Mouse (Mus musculus) adrenal gland, postnatal 25 days (tissue): ENCODE data around the gene Pou3f1. TPM values are rescaled to one million over a fixed set of nuclear protein-coding genes. Genes with fewer than 3 reads are reported as not detected.
A peak's percentile ranks its signal among the peaks of the same experiment; 100 is the strongest.
"Not testable (repeated sequence)": the region's sequence is repeated elsewhere in the genome, so short reads cannot be mapped to it uniquely, and the experiment has no call there.

Experiments
- DNase-seq: peaks from one replicate; pipeline ENCODE4 v3.0.0; 2021; ENCODE audit warnings: mixed read lengths
- total RNA-seq: library from RNA; stranded (reverse); gene quantifications from 2 replicates; pipeline ENCODE4 v1.2.3, GENCODE M21; 2021

Pou3f1 gene
- total RNA-seq, 1 experiment from 2014 or later, result not detected

DNA sequence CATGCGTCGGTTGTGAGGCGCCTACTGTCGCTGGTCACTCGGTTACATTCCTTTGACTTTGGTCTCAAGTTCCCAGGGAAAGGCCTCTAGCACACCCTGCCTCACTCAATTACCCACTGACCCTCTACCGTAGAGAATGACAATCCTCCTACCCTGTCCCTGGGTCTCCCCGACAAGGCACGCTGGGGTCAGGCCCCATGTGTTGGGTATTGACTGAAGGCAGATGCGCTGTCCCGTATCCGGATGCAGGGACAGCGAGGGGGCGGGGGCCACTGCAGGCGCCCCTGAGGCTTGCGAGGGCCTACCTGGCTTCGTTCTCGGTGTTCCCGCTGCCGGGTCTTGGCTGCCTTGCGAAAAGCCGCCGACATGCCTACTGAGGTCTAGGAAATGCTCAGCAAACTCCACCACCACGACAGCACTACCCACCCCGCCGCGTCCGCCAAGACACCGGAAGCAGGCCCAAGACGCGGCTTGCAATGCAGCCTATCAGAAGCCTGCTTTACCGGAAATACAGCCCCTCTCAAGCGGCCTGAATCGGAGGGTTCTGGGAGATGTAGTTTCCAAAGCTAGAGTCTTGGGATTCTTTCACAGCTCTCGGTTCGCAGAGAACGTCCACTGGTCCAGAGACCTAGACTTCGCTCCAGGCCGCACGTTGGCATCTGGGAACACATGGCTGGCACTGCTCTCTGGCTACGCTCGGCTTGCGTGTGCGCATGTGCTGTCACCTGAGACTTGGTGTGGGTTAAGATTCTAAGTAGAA, 36.7 kb downstream of the Pou3f1 start, which contains the start of gene Utp11:
Utp11 (minus strand) TSS at position 466 of the 760 bp plus-strand sequence.
- DNase-seq, result peak; percentile 82

DNA sequence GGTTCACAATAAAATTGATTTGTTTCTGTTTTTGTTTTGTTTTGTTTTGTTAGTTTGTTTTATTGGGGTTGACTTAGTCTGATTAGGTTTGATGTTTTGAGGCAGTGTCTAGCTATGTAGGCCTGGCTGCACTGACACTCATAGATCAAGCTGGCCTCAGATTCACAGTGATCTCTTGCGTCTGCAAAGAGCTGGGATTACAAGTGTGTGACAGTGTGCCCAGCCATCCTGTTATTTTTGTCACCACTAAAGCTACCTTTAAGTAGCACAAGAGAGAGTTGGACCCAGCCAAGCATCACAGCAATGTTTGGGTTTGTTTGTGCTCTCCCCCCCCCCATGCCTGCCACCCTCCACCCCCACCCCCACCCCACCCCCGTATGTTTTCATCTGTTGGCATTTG, 38.0 kb downstream of the Pou3f1 start:
- DNase-seq, result no peak

DNA sequence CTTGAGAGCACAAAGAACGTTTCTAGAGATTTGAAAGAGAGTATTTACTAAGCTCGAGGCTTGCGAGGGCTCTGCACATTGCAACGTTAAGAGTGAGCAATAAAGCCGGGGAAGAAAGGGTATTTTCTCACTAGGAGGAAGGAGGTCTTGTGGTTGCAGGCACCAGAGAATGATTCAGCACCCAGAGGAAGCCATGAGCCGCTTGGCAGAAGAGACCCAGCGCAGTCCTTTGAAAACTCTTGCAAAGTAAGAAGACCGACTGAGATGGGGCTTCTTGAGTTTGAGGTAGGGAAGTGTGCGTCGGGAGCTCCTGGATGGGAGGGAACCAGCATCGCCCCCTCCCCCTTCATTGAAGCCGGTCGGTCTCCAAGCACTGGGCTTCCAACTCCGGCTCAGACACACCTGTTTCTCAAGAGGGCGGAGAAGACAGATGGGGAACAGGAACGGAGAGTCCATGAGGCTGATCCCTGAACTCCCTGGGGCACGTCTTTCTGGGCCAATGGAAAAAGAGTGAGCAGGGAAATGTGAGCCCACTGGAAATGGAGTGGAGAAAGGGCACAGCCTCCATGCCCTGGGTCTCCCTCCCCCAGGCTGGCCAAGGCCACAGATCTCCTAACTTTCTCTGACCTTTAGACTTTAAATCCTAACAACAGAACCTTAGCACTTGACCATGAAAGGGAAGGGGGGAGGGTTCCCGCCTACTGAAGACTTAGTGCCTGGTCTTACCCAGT, 39.3 kb downstream of the Pou3f1 start:
- no peak for DNase-seq

DNA sequence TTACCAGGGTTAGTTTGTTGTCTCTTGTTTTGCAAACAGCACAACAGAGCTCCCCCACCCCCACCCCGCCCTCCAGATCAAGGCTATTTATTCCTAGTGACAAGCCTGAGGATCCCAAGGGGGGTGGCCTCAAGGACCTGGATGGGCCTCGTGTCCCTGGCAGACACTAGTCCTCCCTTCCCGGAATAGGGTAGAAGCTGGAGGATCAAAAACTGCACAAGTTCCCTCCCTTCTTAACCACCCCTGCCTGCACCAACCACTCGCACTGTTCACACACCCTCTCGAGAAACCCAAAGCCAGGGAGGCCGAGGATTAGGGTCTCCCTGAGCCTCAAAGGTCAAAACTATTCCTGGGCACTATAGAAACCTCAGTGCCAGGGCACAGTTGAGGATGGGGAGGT, 43.2 kb downstream of the Pou3f1 start:
- no peak for DNase-seq

DNA sequence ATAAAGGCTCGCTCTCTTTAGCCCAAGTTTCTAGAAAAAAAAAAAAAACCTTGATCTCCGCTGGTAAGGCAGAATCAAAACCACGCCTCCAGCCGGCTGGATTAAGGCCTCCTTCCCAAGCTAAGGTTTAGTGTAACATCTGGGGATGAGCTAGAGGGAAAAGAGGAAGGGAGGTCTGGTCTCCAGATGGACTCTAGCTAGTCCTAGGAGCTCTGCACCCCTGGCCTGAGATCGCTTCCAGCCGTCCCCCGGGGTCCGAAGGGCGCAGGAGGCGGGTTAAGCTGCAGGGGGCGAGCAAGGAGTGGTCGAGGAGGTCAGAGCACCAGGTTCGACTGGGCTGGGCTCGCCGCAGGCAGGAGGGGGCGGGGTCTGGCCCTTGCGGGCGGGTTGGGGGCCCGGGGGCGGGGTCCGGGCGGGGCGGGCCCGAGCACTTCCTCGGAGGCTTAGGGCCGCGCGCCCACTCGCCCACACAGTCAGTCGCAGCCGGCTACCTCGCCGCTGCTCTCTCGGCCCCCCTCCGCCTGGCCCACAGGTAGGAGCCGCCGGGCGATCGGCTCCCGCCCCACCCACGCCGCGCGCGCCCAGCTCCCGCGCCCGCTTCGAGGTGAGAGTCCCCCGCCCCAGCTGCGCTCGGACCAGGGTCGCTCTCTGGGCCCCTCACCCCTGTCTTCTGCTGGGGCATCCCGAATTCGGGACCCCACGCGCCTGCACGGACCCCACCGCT, 43.8 kb downstream of the Pou3f1 start, which contains the start of gene Fhl3:
Fhl3 (plus strand) TSS at position 454 of the 724 bp plus-strand sequence.
- peak; percentile 77 for DNase-seq

DNA sequence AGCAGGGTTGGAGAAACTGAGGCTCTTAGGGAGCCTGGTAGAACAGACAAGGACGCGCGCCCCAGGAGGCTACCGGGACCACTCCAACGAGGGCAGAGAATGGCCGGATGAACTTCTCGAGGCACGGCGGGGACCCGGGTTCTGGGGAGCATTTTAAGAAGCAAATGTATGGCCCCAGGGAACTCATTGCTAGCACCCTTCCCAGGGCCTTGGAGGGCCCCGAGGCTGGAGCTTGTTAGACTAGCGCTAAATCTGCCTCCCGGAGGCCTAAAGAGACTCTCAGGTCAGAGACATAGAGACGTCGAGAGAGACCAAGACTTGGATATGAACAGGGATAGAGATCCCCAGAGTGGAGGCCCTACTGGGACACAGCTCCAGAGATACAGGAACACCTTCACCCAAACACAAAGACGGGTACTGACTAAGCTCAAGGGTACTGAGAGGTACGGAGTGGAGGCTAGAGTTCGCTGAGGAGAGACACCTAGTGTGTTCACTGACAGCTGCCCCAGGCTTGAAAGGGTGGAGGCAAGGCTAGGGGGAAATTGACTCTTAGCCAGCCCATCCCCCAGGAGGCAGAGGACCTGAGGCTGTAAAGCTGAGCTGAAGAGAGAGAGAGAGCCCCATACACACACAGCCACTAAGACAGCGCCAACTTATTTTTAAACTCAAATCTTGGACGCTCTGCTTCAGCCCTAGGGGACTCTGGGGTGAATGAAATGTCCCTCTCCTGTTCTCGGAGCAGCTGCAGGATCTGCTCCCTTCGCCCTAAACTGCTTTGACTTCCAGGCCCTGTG, 44.6 kb downstream of the Pou3f1 start:
- DNase-seq, result no peak

DNA sequence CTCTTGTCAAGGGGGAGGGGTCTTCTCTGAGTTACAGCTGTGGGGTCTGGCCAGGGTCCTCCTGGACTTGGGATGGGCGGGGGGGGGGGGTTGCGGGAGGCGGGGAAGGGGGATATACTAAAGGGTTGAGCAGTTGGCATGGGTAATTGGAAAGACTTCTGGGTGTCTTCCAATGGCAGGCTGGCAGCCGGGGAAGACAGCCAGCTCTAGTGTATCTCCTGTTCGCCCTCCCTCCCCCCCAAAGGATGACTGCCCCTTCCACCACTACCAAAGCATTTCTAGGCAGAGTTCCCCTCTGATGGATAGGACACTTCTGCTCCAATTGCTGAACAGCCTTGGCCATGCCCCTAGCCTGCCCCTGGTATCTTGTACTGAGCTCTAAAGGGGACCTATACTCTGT, 45.3 kb downstream of the Pou3f1 start:
- no peak for DNase-seq

DNA sequence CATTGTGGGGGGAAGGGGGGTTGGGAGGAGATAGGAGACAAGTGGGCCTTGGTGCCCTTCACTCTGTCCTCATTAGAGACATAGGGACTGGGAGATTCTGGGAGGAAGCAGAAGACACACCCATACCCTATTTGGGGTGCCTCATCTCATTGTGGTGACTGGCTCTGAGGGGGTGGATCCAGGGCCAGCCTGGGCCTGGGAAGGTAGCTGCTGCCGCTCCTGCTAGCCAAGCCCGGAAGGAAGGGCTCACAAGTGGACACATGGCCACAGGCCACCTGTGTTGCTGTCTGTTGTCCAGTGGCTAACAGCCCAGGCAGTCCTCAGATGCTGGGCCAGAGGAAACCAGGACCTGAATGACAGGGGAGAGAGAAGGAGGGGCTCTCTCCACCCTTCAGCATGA, 46.8 kb downstream of the Pou3f1 start:
- DNase-seq, result no peak

DNA sequence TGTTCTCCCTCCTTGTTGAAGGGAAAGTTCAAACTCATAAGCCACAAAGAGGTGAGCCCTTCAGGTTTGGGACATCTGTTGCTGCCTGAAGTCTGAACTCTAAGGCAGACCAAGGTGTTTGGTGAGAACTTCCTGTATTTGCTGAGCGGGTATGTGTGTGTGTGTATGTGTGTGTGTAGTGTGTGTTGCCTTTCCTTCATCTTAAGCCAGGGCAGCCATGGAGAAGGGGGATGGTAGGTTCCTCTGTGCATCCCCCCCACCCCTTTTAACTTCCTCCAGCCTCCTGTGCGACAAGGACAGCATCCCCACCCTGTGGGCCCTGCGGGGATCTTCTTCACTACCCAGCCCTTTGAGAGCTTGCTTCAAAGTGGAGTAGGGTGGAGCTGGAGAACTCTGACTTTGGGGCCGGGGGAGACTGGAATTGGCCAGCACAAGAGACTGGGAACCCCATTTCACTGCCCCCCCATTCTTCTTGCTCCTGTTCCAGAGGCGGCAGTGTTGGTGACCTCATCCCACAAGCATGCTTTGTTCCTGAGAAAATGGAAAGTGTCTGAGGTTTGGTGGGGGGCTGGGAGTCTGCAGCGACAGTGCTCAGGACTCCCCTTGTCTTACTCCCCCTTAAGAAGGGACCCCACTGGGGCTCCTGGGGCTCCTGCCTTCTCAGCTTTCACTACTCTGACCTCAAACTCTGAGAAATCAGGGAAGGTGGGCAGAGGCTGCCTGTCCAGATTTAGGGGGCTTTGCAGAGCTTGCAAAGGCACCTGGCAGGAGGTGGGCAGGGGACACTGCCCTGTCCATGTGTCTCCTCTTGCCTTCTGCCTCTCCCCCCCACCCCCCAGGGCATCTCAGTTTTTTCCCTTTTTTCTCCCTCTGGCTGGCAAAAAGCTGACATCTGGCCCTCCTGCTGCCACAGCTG, 47.5 kb downstream of the Pou3f1 start:
- no peak for DNase-seq

DNA sequence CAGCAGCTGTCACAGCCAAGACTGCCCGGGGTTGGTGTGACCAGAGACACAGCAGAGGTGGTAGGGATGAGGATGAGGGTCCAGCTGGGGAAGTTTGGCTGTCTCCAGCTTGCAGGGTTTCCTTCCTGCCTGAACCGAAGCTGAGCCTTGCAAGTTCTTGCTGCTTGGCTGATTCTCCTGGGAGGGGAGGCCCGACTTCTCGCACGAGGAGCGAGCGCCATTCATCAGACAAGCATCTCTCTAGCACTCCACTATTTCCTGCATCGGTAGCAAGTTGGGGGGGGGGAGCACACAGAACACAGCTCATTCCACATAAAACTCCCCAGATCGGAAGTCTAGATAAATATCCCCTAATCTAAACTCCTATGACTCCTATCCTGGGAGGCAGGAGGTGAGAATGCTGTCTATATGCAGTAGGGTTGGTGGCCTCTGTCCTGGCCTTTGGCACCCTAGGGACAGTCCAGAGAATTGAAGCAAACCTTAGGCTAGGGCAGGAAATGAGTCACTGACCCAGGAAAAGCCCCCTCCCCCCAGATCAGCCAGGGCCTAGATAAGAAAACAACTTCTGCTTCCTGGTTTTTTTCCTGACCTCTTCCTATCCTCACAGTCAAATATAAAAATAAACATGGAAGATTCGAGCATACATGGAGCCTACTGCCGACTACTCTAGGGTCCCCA, 48.3 kb downstream of the Pou3f1 start:
- peak; percentile 17 for DNase-seq

DNA sequence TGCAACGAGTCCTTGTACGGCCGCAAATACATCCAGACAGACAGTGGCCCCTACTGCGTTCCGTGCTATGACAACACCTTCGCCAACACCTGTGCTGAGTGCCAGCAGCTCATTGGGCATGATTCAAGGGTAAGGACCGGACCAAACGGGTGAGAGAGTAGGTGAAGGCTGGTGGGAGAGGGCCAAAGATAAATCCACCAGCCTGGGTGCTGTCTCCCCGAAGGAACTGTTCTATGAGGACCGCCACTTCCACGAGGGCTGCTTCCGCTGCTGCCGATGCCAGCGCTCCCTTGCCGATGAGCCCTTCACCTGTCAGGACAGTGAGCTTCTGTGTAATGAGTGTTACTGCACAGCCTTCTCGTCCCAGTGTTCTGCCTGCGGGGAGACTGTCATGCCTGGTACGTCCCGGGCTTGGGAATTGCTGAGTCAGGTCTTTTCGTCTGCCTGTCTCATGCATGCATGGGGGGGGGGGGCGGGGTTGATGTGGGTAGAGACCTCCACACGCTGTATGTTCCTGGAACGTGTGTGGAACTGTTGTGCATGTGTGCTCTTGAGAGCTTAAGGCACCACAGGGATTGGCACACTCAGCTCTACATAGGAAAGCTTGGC, 49.2 kb downstream of the Pou3f1 start:
- DNase-seq, result no peak

DNA sequence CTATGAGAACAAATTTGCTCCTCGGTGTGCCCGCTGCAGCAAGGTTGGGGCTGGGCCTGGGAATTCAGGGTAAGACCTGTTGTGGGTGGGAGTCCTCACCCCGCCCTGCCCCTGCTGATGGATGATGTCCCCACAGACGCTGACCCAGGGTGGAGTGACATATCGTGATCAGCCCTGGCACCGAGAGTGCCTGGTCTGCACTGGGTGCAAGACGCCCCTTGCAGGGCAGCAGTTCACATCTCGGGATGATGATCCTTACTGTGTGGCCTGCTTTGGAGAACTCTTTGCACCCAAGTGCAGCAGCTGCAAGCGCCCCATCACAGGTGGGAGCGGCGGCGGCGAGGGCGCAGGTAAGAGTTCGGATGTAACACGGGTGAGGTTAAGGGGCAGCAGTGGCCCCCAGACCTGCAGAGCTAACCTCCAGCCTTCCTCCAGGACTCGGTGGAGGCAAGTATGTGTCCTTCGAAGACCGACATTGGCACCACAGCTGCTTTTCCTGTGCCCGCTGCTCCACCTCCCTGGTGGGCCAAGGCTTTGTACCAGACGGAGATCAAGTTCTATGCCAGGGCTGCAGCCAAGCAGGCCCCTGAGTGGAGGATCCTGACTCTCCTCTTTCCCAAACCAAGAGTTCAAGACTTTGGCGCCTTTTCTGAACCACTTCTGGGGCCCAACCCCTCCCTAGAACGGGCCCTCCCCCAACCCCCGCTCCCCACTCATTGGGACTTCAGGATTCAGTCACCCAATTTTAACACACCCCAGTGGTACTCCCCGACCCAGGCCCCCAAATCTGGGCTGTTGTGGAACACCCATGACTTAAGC, 51.0 kb downstream of the Pou3f1 start:
- DNase-seq, result not testable (repeated sequence)

DNA sequence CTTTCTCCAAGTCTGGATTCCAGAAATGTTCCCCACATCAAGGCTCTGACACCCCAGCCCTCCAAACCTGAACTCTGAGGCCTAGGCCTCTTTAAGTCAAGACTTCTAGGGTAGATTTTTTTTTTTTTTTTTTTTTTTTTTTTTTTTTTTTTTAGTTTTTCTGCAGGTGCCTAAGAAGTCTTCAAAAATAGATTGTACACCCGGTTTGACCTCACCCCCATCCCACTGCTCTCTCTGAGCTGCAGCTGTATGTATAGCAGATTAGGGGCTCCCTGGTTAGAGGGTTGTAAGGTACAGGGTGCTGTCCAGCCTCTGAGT, 51.6 kb downstream of the Pou3f1 start:
- not testable (repeated sequence) for DNase-seq

DNA sequence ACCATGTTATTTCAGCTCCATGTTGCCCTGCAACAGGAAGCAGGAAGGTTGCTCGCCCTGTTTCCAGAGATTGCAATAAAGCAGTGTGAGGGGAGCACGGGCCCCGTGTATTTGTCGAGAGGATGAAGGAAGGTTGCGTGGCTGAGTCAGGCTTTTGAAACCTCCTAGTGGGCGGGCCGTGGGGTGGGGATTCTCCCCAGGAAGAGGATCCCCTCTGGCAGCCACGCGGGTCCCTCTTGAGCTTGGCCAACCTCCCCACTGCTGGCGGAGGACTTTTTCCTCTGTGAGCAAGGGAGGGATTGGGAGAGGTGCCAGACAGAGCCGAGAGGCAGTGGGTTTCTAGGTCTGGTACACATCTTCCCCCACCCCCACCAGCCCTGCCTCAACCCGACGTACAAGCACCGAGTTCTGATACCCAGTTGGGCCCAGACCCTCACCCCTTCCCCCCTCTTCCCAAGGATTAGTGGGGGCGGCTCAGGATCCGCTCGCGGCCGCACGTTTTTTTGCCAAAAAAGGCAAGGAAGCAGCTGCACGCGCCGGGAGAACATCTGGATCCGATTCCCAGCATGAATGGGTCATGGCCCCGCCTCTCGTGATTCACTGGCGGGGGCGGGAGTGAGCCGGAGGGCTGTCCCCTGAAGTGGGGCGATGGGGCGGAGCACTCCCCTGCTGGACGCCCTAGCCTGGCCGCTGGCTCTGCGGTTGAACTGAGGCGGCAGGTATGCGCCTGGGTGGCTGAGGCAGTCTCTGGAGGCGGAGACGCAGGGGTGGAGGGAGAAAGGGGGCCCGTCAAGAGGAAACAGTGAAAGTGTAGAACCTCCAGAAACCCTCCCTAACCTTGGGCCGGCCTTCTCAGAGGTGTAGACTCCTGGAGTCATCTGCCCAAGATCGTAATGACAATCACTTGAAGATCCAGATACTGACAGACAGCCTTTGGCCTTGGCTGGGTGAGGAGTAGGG, 52.2 kb downstream of the Pou3f1 start:
- peak; percentile 94 for DNase-seq

DNA sequence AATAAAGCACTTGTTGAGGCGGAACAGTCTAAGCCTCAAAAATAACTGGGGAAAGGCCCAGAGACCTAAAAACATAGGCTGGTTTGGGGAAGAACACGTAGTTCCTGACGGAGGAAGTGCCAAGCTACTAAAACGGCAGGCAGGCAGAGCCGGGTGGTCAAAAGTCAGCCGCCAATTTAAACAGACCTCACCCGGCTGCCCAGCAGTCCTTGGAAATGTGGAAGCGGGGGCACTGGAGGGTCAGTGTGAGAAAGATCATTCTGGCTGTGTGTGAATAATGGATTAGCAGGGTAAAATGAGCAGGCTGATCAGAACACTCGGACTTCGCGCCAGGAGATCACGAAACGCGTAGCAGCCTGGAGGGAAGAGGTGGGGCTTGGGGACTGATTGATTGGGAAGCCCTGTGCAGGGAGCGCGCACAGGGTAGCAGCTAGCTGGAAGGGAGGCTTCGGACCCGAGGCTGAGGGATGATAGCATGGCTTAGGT, 53.4 kb downstream of the Pou3f1 start:
- peak; percentile 52 for DNase-seq
